Mouse (Mus musculus) myocyte (in vitro differentiated cells): ENCODE measurements around the gene Gm49368.

Experiments
- POLR2A ChIP-seq: IDR thresholded peaks from one replicate; pipeline ENCODE4 v1.6.1; 2011; ENCODE audit warnings: low read depth, mild to moderate bottlenecking, control low read depth, moderate library complexity; ENCODE audit not compliant: insufficient read length
- POLR2AphosphoS2 ChIP-seq: IDR thresholded peaks from one replicate; pipeline ENCODE4 v1.6.1; 2011; ENCODE audit warnings: low read depth, control low read depth; ENCODE audit not compliant: insufficient read length

DNA sequence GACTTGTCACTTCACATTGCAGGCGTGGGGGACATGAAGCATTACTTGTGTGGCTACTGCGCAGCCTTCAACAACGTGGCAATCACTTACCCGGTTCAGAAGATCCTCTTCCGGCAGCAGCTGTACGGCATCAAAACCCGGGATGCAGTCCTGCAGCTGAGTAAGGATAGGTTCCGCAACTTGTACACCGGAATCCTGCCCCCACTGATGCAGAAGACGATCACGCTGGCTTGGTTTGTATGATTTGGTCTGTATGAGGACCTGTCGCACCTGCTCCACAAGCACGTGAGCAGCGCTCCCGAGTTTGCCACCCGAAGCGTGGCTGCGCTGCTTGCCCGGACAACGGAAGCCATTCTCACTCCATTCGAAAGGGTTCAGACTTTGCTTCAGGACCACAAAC is 91.6 kb downstream of the Gm49368 start, which contains the start of gene Itgad:
- TF ChIP-seq POLR2A: no peak
- TF ChIP-seq POLR2AphosphoS2: no peak
